Mouse (Mus musculus) MEL (cell line): ENCODE data around the gene Fbrs. TPM values are rescaled to one million over a fixed set of nuclear protein-coding genes. Genes with fewer than 3 reads are reported as not detected.

Experiments used
- DNase-seq: peaks from one replicate; pipeline ENCODE4 v3.0.0; 2011; ENCODE audit warnings: low read depth, low spot score
- H3K27ac ChIP-seq: 2 replicates; pipeline ENCODE4 v1.5.1; 2012; ENCODE audit warnings: low read depth, mild to moderate bottlenecking, control low read depth, low read length, moderate library complexity; ENCODE audit not compliant: control insufficient read depth
- H3K27me3 ChIP-seq, 2 experiments: fragments of 150-350 bp in 1 of 2; sonication (generic) in 1 of 2; 2 replicates each; pipeline ENCODE4 v1.6.1; 2012; ENCODE audit warnings: low read length in 2 of 2, mild to moderate bottlenecking in 2 of 2, improper control_type of control experiment in 1 of 2, moderate library complexity in 1 of 2; ENCODE audit not compliant: insufficient read depth in 2 of 2, control insufficient read depth in 1 of 2
- H3K36me3 ChIP-seq, 2 experiments: 2 replicates each; pipeline ENCODE4 v1.6.1; 2012 to 2014; ENCODE audit warnings: low read length in 2 of 2, improper control_type of control experiment in 1 of 2, inconsistent platforms in 1 of 2, mild to moderate bottlenecking in 1 of 2; ENCODE audit not compliant: insufficient read depth in 2 of 2, control insufficient read depth in 1 of 2
- H3K4me1 ChIP-seq, 2 experiments: fragments of 150-350 bp in 1 of 2; sonication (generic) in 1 of 2; 2 replicates each; pipeline ENCODE4 v1.6.1; 2012; ENCODE audit warnings: low read length in 2 of 2, improper control_type of control experiment in 1 of 2, mild to moderate bottlenecking in 1 of 2; ENCODE audit not compliant: insufficient read depth in 2 of 2, control insufficient read depth in 1 of 2
- H3K4me3 ChIP-seq, 2 experiments: fragments of 150-350 bp in 1 of 2; sonication (generic) in 1 of 2; 2 replicates each; pipeline ENCODE4 v1.5.1; 2012; ENCODE audit warnings: low read depth in 2 of 2, low read length in 2 of 2, mild to moderate bottlenecking in 2 of 2, moderate library complexity in 2 of 2, control low read depth in 1 of 2, improper control_type of control experiment in 1 of 2; ENCODE audit not compliant: control insufficient read depth in 1 of 2, insufficient read depth in 1 of 2
- H3K79me2 ChIP-seq: 2 replicates; pipeline ENCODE4 v1.6.1; 2012; ENCODE audit warnings: mild to moderate bottlenecking, low read length, moderate library complexity; ENCODE audit not compliant: control insufficient read depth, poor library complexity, insufficient read depth
- H3K9ac ChIP-seq: 2 replicates; pipeline ENCODE4 v1.6.1; 2012; ENCODE audit warnings: low read depth, mild to moderate bottlenecking, control low read depth, low read length, moderate library complexity; ENCODE audit not compliant: control insufficient read depth, poor library complexity, severe bottlenecking
- H3K9me3 ChIP-seq: fragments of 150-350 bp; sonication (generic); replicated peaks from 2 replicates; pipeline ENCODE4 v1.6.1; 2012; ENCODE audit warnings: mild to moderate bottlenecking, low read length, improper control_type of control experiment, moderate library complexity; ENCODE audit not compliant: insufficient read depth
- BHLHE40 ChIP-seq: IDR thresholded peaks from 2 replicates; pipeline ENCODE4 v1.6.1; 2012; ENCODE audit warnings: low read depth, mild to moderate bottlenecking, inconsistent platforms, low read length, improper control_type of control experiment, borderline replicate concordance
- CHD1 ChIP-seq: IDR thresholded peaks from 2 replicates; pipeline ENCODE4 v1.6.1; 2012; ENCODE audit warnings: low read depth, mild to moderate bottlenecking, inconsistent platforms, low read length, improper control_type of control experiment
- CHD2 ChIP-seq: IDR thresholded peaks from 2 replicates; pipeline ENCODE4 v1.6.1; 2011; ENCODE audit warnings: low read length, improper control_type of control experiment
- CTCF ChIP-seq, 3 experiments: IDR thresholded peaks in 2 of 3; conservative IDR thresholded peaks in 1 of 3; 2 replicates each; pipeline ENCODE4 v1.5.1; 2011 to 2012; ENCODE audit warnings: low read length in 3 of 3, low read depth in 2 of 3, mild to moderate bottlenecking in 2 of 3, improper control_type of control experiment in 1 of 3, inconsistent platforms in 1 of 3, mixed read lengths in 1 of 3, moderate library complexity in 1 of 3; ENCODE audit not compliant: control insufficient read depth in 1 of 3, insufficient read depth in 1 of 3, poor library complexity in 1 of 3, severe bottlenecking in 1 of 3
- EP300 ChIP-seq, 2 experiments: IDR thresholded peaks; 2 replicates each; pipeline ENCODE4 v1.6.1; 2011; ENCODE audit warnings: improper control_type of control experiment in 2 of 2, low read length in 2 of 2, low read depth in 1 of 2, mild to moderate bottlenecking in 1 of 2
- ETS1 ChIP-seq: IDR thresholded peaks from 2 replicates; pipeline ENCODE4 v1.6.1; 2012; ENCODE audit warnings: low read depth, mild to moderate bottlenecking, inconsistent platforms, low read length, improper control_type of control experiment, moderate library complexity
- GABPA ChIP-seq: IDR thresholded peaks from 2 replicates; pipeline ENCODE4 v1.6.1; 2012; ENCODE audit warnings: low read depth, mild to moderate bottlenecking, inconsistent platforms, low read length, improper control_type of control experiment, moderate library complexity
- HCFC1 ChIP-seq: IDR thresholded peaks from 2 replicates; pipeline ENCODE4 v1.6.1; 2012; ENCODE audit warnings: low read depth, mild to moderate bottlenecking, inconsistent platforms, low read length, improper control_type of control experiment, moderate library complexity
- JUND ChIP-seq: IDR thresholded peaks from 2 replicates; pipeline ENCODE4 v1.6.1; 2011; ENCODE audit warnings: low read depth, mild to moderate bottlenecking, improper control_type of control experiment, low read length
- MAX ChIP-seq: IDR thresholded peaks from 2 replicates; pipeline ENCODE4 v1.6.1; 2011; ENCODE audit warnings: low read length, improper control_type of control experiment
- MAZ ChIP-seq: IDR thresholded peaks from 2 replicates; pipeline ENCODE4 v1.6.1; 2012; ENCODE audit warnings: low read depth, mild to moderate bottlenecking, inconsistent platforms, low read length, improper control_type of control experiment
- MEF2A ChIP-seq: IDR thresholded peaks from 2 replicates; pipeline ENCODE4 v1.6.1; 2014; ENCODE audit warnings: low read depth, mild to moderate bottlenecking, inconsistent platforms, low read length, improper control_type of control experiment; ENCODE audit not compliant: poor library complexity, insufficient replicate concordance, severe bottlenecking; ENCODE audit errors: extremely low read depth
- MXI1 ChIP-seq: IDR thresholded peaks from 2 replicates; pipeline ENCODE4 v1.6.1; 2011; ENCODE audit warnings: mild to moderate bottlenecking, low read depth, low read length, improper control_type of control experiment
- MYB ChIP-seq: IDR thresholded peaks from 2 replicates; pipeline ENCODE4 v1.6.1; 2011; ENCODE audit warnings: mild to moderate bottlenecking, low read depth, low read length, improper control_type of control experiment
- MYC ChIP-seq: IDR thresholded peaks from 2 replicates; pipeline ENCODE4 v1.6.1; 2011; ENCODE audit warnings: low read depth, mild to moderate bottlenecking, low read length, improper control_type of control experiment, moderate library complexity
- NELFE ChIP-seq: IDR thresholded peaks from 2 replicates; pipeline ENCODE4 v1.6.1; 2011; ENCODE audit warnings: low read depth, low read length, improper control_type of control experiment
- POLR2A ChIP-seq, 2 experiments: IDR thresholded peaks; 2 replicates each; pipeline ENCODE4 v1.6.1; 2011 to 2012; ENCODE audit warnings: low read length in 2 of 2, mild to moderate bottlenecking in 2 of 2, control low read depth in 1 of 2, improper control_type of control experiment in 1 of 2, low read depth in 1 of 2, moderate library complexity in 1 of 2; ENCODE audit not compliant: control insufficient read depth in 1 of 2, insufficient read depth in 1 of 2, poor library complexity in 1 of 2
- POLR2AphosphoS5 ChIP-seq: IDR thresholded peaks from 2 replicates; pipeline ENCODE4 v1.6.1; 2012; ENCODE audit warnings: low read depth, borderline replicate concordance, mild to moderate bottlenecking, inconsistent platforms, low read length, moderate library complexity, mixed read lengths
- RAD21 ChIP-seq: IDR thresholded peaks from 2 replicates; pipeline ENCODE4 v1.6.1; 2011; ENCODE audit warnings: mild to moderate bottlenecking, low read depth, low read length, improper control_type of control experiment
- RCOR1 ChIP-seq: IDR thresholded peaks from 2 replicates; pipeline ENCODE4 v1.6.1; 2012; ENCODE audit warnings: low read depth, mild to moderate bottlenecking, inconsistent platforms, low read length, improper control_type of control experiment
- TAL1 ChIP-seq: IDR thresholded peaks from 2 replicates; pipeline ENCODE4 v1.6.1; 2012; ENCODE audit warnings: mild to moderate bottlenecking, inconsistent platforms, low read length, moderate library complexity, mixed read lengths
- TBP ChIP-seq: IDR thresholded peaks from 2 replicates; pipeline ENCODE4 v1.8.0; 2011; ENCODE audit warnings: low read depth, low read length, improper control_type of control experiment
- TCF12 ChIP-seq: IDR thresholded peaks from 2 replicates; pipeline ENCODE4 v1.6.1; 2014; ENCODE audit warnings: low read depth, mild to moderate bottlenecking, inconsistent platforms, low read length, improper control_type of control experiment, moderate library complexity
- UBTF ChIP-seq: IDR thresholded peaks from 2 replicates; pipeline ENCODE4 v1.6.1; 2012; ENCODE audit warnings: low read depth, mild to moderate bottlenecking, inconsistent platforms, low read length, improper control_type of control experiment, moderate library complexity, borderline replicate concordance; ENCODE audit not compliant: insufficient read depth
- USF2 ChIP-seq, 2 experiments: IDR thresholded peaks; 2 replicates each; pipeline ENCODE4 v1.6.1; 2011 to 2012; ENCODE audit warnings: improper control_type of control experiment in 2 of 2, low read length in 2 of 2, borderline replicate concordance in 1 of 2, inconsistent platforms in 1 of 2, low read depth in 1 of 2, mild to moderate bottlenecking in 1 of 2; ENCODE audit not compliant: insufficient read depth in 1 of 2
- ZC3H11A ChIP-seq: IDR thresholded peaks from 2 replicates; pipeline ENCODE4 v1.6.1; 2012; ENCODE audit warnings: low read depth, mild to moderate bottlenecking, inconsistent platforms, low read length, improper control_type of control experiment
- polyA plus RNA-seq, 2 experiments: library from polyadenylated mRNA; stranded (reverse) in 1 of 2; unstranded in 1 of 2; fragments of >175 nt in 1 of 2; fragments of >200 nt in 1 of 2; gene quantifications; 2 replicates each; pipeline versions ENCODE4 v1.2.1 to v1.2.4; 2012; ENCODE audit warnings: low replicate concordance in 2 of 2, low read depth in 1 of 2; ENCODE audit not compliant: insufficient read length in 2 of 2, insufficient read depth in 1 of 2, missing spikeins in 1 of 2
- total RNA-seq: library from RNA; depleted of rRNA; stranded (reverse); fragments of 300-350 nt; gene quantifications from 2 replicates; pipeline ENCODE4 v1.2.3, GENCODE M21; 2012

Fbrs gene
- total and polyA plus RNA-seq, 3 experiments: 7.5 to 53.3 TPM; not detected in 1

GRCm38 (mm10) chr7:127475186-127475740 lies 3.7 kb upstream of the Fbrs start:
- Histone ChIP-seq H3K4me1 (peaks cover 0 to 13% of the 10 kb centered on the region in 2 experiments; a peak in 3 of 4 replicates), H3K36me3 (peaks cover 0 to 17% of the 10 kb centered on the region in 2 experiments)

DNA sequence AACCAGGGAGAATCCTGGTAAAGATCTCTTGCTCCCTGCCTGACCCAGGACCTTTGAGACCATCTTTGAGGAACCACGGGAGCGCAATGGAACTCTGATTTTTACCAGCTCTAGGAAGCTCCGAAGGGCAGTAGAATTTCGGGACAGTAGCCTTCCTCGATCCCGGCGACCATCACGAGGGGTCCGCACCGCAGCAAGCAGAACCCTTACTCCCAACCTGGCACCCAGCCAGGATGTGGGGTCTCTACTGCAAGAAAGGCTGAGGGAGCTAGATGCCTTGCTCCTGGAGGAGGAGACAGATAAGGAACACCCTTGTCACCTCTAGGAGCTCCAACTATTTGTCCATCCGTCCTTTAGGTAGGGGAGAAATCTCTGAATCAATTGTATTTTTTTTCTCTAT lies 2.7 kb upstream of the Fbrs start:
- H3K4me3 ChIP-seq: no peak overlapping the region
- H3K9me3 ChIP-seq: no peaks in the 10 kb centered on the region
- H3K4me1 ChIP-seq: peaks cover 0 to 20% of the 10 kb centered on the region in 2 experiments; a peak in 3 of 4 replicates
- H3K36me3 ChIP-seq: peaks cover 0 to 19% of the 10 kb centered on the region in 2 experiments
- H3K27me3 ChIP-seq: no peaks in the 10 kb centered on the region
- peaks cover 37% of the 10 kb centered on the region for H3K79me2 ChIP-seq
- TF ChIP-seq ZC3H11A: no peak
- no peak for TF ChIP-seq JUND
- no peak for TF ChIP-seq ETS1
- no peak for TF ChIP-seq MAZ
- TF ChIP-seq RCOR1: no peak
- no peak for TF ChIP-seq CHD2
- no peak for TF ChIP-seq HCFC1
- no peak for TF ChIP-seq UBTF
- TF ChIP-seq CTCF (IDR thresholded peaks at IDR 0.05 in 2 of 3, conservative IDR thresholded peaks at IDR 0.05 in 1 of 3; ENCODE audit: control insufficient read depth in 1 of 3, insufficient read depth in 1 of 3, low read depth in 2 of 3, low read length in 3 of 3, poor library complexity in 1 of 3, severe bottlenecking in 1 of 3): no peak
- TF ChIP-seq MYB: no peak
- TF ChIP-seq POLR2A (IDR thresholded peaks at IDR 0.05; ENCODE audit: control insufficient read depth in 1 of 2, insufficient read depth in 1 of 2, low read depth in 1 of 2, low read length in 2 of 2, poor library complexity in 1 of 2): no peak
- TF ChIP-seq MAX: no peak
- no peak for TF ChIP-seq USF2 (IDR thresholded peaks at IDR 0.05; ENCODE audit: borderline replicate concordance in 1 of 2, insufficient read depth in 1 of 2, low read depth in 1 of 2, low read length in 2 of 2)
- TF ChIP-seq BHLHE40: no peak
- TF ChIP-seq MXI1: no peak
- no peak for TF ChIP-seq RAD21
- no peak for TF ChIP-seq TAL1
- no peak for TF ChIP-seq TCF12
- no peak for TF ChIP-seq MYC
- TF ChIP-seq, all 39 proteins: peak for 0
- Histone ChIP-seq H3K27ac (no peak overlapping the region), H3K9ac (no peak overlapping the region)
- no peak for DNase-seq

More at GRCm38 (mm10) chr7:127475186-127475740, 3.7 kb upstream of the Fbrs start:
- no peaks in the 10 kb centered on the region for H3K9me3 ChIP-seq
- H3K9ac ChIP-seq: no peak overlapping the region
- DNase-seq: no peak
- peaks cover 30% of the 10 kb centered on the region for H3K79me2 ChIP-seq
- no peak for TF ChIP-seq GABPA
- TF ChIP-seq RCOR1: no peak
- no peak for TF ChIP-seq HCFC1
- TF ChIP-seq MEF2A: no peak
- TF ChIP-seq MXI1: no peak
- TF ChIP-seq TBP: no peak
- no peak for TF ChIP-seq CHD1
- no peak for TF ChIP-seq USF2 (IDR thresholded peaks at IDR 0.05; ENCODE audit: borderline replicate concordance in 1 of 2, insufficient read depth in 1 of 2, low read depth in 1 of 2, low read length in 2 of 2)
- no peak for TF ChIP-seq NELFE
- TF ChIP-seq CHD2: no peak
- TF ChIP-seq MAX: no peak
- no peak for TF ChIP-seq POLR2AphosphoS5
- TF ChIP-seq MAZ: no peak
- no peak for TF ChIP-seq EP300 (IDR thresholded peaks at IDR 0.05; ENCODE audit: low read depth in 1 of 2, low read length in 2 of 2)
- TF ChIP-seq BHLHE40: no peak
- TF ChIP-seq, all 39 proteins: peak for 0
- Histone ChIP-seq H3K4me3 (no peak overlapping the region), H3K27ac (no peak overlapping the region), H3K27me3 (no peaks in the 10 kb centered on the region)
